Mouse (Mus musculus) hindbrain, embryonic 11.5 days (tissue): Measurements from ENCODE around the gene D430041D05Rik. TPM values are rescaled to one million over a fixed set of nuclear protein-coding genes. Genes with fewer than 3 reads are reported as not detected.

Source experiments
- ATAC-seq: fragments of 200-750 bp; cut with Nextera tagmentation; 2 replicates; pipeline ENCODE4 v1.8.0; 2017; ENCODE audit warnings: mild to moderate bottlenecking, moderate TSS enrichment, moderate library complexity; ENCODE audit not compliant: low FRiP score
- DNase-seq: peaks from one replicate; pipeline ENCODE4 v3.0.0-alpha.2; 2015; ENCODE audit warnings: low spot score
- H3K27ac ChIP-seq: fragments of 300-500 bp; sonication (generic); 2 replicates; pipeline ENCODE4 v1.5.1; 2014; ENCODE audit warnings: mild to moderate bottlenecking, low read depth, low read length
- H3K27me3 ChIP-seq: fragments of 300-500 bp; sonication (generic); 2 replicates; pipeline ENCODE4 v1.6.1; 2014; ENCODE audit warnings: mild to moderate bottlenecking, low read length, moderate library complexity, mixed read lengths; ENCODE audit not compliant: control insufficient read depth, insufficient read depth
- H3K36me3 ChIP-seq: fragments of 300-500 bp; sonication (generic); 2 replicates; pipeline ENCODE4 v1.6.1; 2014; ENCODE audit warnings: mild to moderate bottlenecking, low read length, moderate library complexity, mixed read lengths; ENCODE audit not compliant: control insufficient read depth, insufficient read depth
- H3K4me1 ChIP-seq: fragments of 300-500 bp; sonication (generic); replicated peaks from 2 replicates; pipeline ENCODE4 v1.6.1; 2014; ENCODE audit warnings: low read length, mixed read lengths; ENCODE audit not compliant: control insufficient read depth, insufficient read depth
- H3K4me2 ChIP-seq: fragments of 300-500 bp; sonication (generic); replicated peaks from 2 replicates; pipeline ENCODE4 v1.6.1; 2014; ENCODE audit warnings: mild to moderate bottlenecking, low read depth, low read length
- H3K4me3 ChIP-seq: fragments of 300-500 bp; sonication (generic); 2 replicates; pipeline ENCODE4 v1.5.1; 2014; ENCODE audit warnings: low read depth, low read length
- H3K9ac ChIP-seq: fragments of 300-500 bp; sonication (generic); 2 replicates; pipeline ENCODE4 v1.6.1; 2014; ENCODE audit warnings: low read depth, low read length
- H3K9me3 ChIP-seq: fragments of 300-500 bp; sonication (generic); 2 replicates; pipeline ENCODE4 v1.6.1; 2016; ENCODE audit warnings: low read length; ENCODE audit not compliant: control insufficient read depth
- WGBS: fragments of 180-500 bp; shearing (Covaris S2); extraction: QIAGEN DNeasy Blood & Tissue Kit; methylation state at CpG from one replicate; pipeline ENCODE4 v1.1.7; 2014; 5-methylcytosine and 5-hydroxymethylcytosine counted together
- polyA plus RNA-seq: library from polyadenylated mRNA; unstranded; fragments of >200 nt; fragmentation: Nextera tagmentation; extraction: Ambion mirVana; gene quantifications from 2 replicates; pipeline ENCODE4 v1.2.1, GENCODE M21; 2014

D430041D05Rik gene
- polyA plus RNA-seq, 1 experiment from 2014 or later: 3.6 TPM

DNA sequence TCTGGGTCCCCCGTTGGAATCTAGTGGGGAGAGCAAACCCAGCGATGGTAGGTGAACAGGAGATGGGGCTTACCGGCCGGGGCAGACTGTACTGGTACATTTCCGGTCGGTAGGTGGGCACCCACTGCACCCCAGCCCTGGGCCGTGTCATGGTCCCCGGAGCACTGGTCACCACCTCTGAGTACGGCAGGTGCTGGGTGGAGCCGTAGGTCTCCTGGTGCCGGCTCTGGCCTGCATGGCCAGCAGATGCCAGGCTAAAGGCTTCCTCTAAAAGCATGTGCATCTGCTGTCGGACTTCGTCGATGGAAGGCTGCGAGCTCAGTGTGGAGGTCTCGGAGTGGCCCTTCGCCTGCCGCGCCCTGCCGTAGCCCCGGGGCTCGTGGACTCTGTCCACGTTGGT lies 243.0 kb downstream of the D430041D05Rik start:
- H3K36me3 ChIP-seq: no peaks in the 10 kb centered on the region
- H3K4me1 ChIP-seq: no peaks in the 10 kb centered on the region
- no peak overlapping the region for H3K27ac ChIP-seq
- no peak overlapping the region for H3K9ac ChIP-seq
- 92% methylated on average over 23 of the region's 23 CpGs for WGBS
- H3K4me3 ChIP-seq: no peak overlapping the region
- no peak for DNase-seq
- no peaks in the 10 kb centered on the region for H3K27me3 ChIP-seq
- H3K9me3 ChIP-seq: no peaks in the 10 kb centered on the region
- ATAC-seq: peak; percentile 43; the same call in 1 of the 2 replicates
- H3K4me2 ChIP-seq: no peak overlapping the region

DNA sequence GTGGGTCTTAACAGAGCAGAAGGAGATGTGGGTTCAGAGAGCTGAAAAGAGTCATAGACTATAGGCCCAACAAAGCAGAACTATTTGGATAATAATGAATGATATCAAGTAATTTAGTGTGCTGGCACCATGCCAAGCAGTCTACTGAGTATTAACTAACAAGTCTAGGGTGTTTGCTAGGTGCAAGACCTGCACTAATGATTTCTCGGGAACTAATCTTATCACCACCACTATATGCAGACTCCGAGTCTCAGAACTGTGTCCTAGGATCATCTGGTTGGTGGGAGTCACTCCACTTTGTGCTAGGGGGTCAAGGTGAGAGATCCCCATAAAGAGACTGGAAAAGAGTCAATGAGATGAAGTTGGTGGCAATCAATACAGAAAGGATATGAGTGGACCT lies 245.2 kb downstream of the D430041D05Rik start:
- Histone ChIP-seq H3K4me2 (no peak overlapping the region), H3K27me3 (no peaks in the 10 kb centered on the region)
- no peak for DNase-seq

DNA sequence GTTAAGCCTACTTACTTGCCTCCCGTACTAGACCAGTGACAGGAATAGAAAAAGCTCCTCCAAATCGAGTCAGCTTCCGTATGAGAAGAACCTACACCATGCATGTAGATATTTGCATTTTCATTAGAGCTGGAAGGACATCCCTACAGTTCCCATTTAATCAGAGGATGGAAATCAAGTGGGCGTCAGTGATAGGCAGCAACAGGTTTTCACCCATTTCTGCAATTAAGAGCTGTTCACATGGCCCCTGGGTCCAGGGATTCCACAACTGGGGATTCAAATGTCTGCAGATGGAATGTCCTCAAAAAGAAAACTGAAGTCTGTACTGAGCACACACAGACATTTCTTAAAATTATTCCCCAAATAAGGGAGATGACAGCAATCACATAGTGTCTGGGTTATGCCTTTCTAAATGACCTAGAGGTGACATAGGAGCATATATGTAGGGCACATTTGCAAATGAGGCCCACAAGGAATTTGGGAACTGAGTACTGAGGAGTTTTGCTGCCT lies 246.8 kb downstream of the D430041D05Rik start:
- Histone ChIP-seq H3K4me1 (no peaks in the 10 kb centered on the region), H3K4me2 (no peak overlapping the region), H3K9ac (no peak overlapping the region), H3K36me3 (no peaks in the 10 kb centered on the region), H3K9me3 (no peaks in the 10 kb centered on the region), H3K4me3 (no peak overlapping the region), H3K27ac (no peak overlapping the region), H3K27me3 (no peaks in the 10 kb centered on the region)
- no peak for DNase-seq
- 90% methylated on average over 4 of the region's 4 CpGs for WGBS
- no peak for ATAC-seq

More for the DNA sequence above, 245.2 kb downstream of the D430041D05Rik start:
- Histone ChIP-seq H3K36me3 (no peaks in the 10 kb centered on the region), H3K4me3 (no peak overlapping the region), H3K9me3 (no peaks in the 10 kb centered on the region), H3K4me1 (no peaks in the 10 kb centered on the region), H3K9ac (no peak overlapping the region), H3K27ac (no peak overlapping the region)
- 100% methylated on average over 2 of the region's 2 CpGs for WGBS
- ATAC-seq: no peak

DNA sequence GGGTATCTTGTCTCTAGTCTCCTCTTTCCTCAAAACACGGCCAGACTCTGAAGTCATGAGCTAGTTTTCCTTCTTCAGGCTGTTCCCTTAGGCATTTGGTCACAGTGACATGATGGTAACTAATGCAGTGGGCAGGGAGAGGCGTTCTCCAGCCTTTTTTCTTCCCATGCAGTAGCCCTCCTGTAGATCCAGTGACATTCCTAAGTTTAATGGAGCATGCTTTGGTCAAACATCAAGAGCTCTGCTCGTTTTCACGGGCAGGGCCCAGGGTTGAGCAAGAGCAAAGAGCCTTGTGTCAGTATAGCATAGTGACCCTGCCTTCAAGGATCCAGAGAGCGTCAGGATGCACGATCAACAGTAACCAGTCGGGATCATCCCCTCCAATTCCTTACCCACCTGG lies 247.4 kb downstream of the D430041D05Rik start:
- 84% methylated on average over 7 of the region's 7 CpGs for WGBS
- Histone ChIP-seq H3K27me3 (no peaks in the 10 kb centered on the region), H3K9ac (no peak overlapping the region), H3K27ac (no peak overlapping the region), H3K4me1 (no peaks in the 10 kb centered on the region), H3K4me2 (no peak overlapping the region), H3K36me3 (no peaks in the 10 kb centered on the region), H3K4me3 (no peak overlapping the region), H3K9me3 (no peaks in the 10 kb centered on the region)
- ATAC-seq: no peak
- no peak for DNase-seq

DNA sequence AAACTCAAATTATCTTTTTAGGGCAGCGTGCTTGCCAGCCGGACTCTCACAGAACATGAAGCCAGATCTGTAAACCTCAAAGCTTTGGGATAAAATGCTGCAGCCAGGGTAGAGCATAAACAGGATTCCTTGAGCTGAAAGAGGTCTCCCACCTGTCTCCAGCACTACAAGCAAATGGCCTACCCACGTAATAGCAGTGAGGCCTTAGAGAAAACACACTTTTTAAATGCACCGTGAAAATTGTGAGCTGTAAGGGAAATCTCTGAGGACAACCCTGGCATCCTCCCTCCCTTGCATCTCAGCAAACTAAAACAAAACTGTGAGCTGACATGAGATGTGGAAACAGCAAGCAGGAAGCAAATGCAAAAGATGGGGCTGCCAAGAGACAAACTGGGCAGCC lies 253.0 kb downstream of the D430041D05Rik start:
- no peak overlapping the region for H3K9ac ChIP-seq
- DNase-seq (no peak), ATAC-seq (no peak)
- H3K27me3 ChIP-seq: no peaks in the 10 kb centered on the region
- 79% methylated on average over 4 of the region's 4 CpGs for WGBS
- H3K4me1 ChIP-seq: no peaks in the 10 kb centered on the region
- H3K4me3 ChIP-seq: no peak overlapping the region
- no peaks in the 10 kb centered on the region for H3K36me3 ChIP-seq
- H3K27ac ChIP-seq: no peak overlapping the region
- no peaks in the 10 kb centered on the region for H3K9me3 ChIP-seq
- no peak overlapping the region for H3K4me2 ChIP-seq

DNA sequence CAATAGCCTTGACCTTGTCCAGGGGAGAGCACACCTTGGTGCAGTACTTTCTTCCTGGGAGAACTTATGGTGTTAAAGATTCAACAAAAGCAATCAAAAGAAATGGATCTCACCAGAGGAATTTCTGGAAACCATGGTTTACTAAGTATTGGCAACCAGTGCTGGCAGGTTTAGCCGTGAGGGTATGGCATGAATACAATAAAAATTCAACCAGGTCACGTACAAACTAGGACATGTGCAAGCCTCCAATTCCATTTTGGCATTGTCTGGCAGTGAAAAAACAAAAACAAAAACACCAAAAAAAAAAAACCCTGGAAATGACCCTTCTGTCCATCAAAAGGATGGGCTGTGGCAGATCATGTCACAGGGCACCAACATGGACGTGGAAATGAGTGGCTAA lies 256.9 kb downstream of the D430041D05Rik start:
- Histone ChIP-seq H3K9me3 (no peaks in the 10 kb centered on the region), H3K4me3 (no peak overlapping the region), H3K27me3 (no peaks in the 10 kb centered on the region), H3K36me3 (no peaks in the 10 kb centered on the region), H3K27ac (no peak overlapping the region), H3K4me1 (no peaks in the 10 kb centered on the region), H3K4me2 (no peak overlapping the region), H3K9ac (no peak overlapping the region)
- no peak for DNase-seq
- ATAC-seq: no peak
- 83% methylated on average over 3 of the region's 3 CpGs for WGBS

DNA sequence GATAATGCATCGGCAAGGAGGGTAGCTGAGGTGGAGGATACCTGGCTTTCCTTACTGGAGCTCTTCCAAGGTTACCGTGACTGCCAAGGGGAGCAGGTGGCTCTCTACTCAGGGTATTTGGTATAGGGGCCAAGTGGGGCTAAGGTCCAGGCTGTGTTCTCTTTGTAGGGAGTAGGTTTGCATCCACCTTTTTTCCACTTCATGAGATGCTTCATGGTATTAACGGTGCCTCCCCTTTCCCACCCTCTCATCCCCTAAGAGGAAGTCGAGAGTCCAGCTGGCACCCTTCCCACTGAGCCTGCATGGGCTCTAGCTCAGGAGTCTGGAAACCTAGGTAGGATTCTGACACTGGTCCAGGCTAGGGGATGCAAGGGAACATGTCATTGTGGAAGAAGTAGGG lies 257.5 kb downstream of the D430041D05Rik start:
- H3K9ac ChIP-seq: no peak overlapping the region
- no peaks in the 10 kb centered on the region for H3K9me3 ChIP-seq
- H3K4me2 ChIP-seq: no peak overlapping the region
- DNase-seq (no peak), ATAC-seq (no peak)
- 83% methylated on average over 4 of the region's 4 CpGs for WGBS
- H3K27ac ChIP-seq: no peak overlapping the region
- H3K4me3 ChIP-seq: no peak overlapping the region
- no peaks in the 10 kb centered on the region for H3K27me3 ChIP-seq
- no peaks in the 10 kb centered on the region for H3K4me1 ChIP-seq
- H3K36me3 ChIP-seq: no peaks in the 10 kb centered on the region

DNA sequence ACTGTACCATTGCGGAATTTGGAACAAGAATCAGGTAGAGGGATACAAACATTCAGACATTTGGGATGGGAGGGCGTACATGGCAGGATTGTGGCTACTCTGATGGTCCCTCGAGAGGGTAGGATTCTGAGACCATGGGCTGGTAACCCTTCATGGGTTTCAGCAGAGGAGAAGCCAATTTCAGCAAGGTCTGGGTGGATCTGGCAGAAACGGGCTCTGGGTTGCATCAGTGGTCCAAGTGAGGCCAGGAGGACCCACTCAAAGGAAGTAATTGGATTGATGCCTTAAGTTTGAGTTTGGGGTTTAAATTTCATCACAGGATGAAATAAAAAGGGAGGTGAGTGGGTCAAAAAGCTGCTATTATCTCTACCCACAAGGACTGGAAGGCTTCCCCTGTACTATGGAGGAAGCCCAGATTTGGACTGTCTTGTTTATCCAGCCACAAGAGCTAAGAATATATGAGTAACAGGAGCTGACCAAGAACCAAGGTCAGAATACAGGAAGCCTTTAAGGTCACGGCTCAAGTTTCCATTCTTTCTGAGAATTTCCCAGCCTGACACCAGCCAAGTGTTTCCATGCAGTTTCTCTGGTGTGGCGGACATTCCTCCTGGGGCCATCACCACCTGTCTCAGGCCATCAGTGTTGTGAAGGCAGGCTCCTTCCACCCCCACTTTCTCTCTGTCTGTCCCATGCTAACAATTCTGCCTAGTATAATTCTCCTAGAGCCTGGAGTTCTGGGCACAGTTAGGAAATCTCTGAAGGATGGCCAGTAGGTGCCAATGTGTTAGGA lies 260.0 kb downstream of the D430041D05Rik start:
- DNase-seq (no peak), ATAC-seq (no peak)
- Histone ChIP-seq H3K36me3 (no peaks in the 10 kb centered on the region), H3K27ac (no peak overlapping the region), H3K9me3 (no peaks in the 10 kb centered on the region), H3K4me2 (no peak overlapping the region), H3K9ac (no peak overlapping the region), H3K4me1 (no peaks in the 10 kb centered on the region), H3K27me3 (no peaks in the 10 kb centered on the region), H3K4me3 (no peak overlapping the region)
- WGBS: 86% methylated on average over 6 of the region's 6 CpGs

DNA sequence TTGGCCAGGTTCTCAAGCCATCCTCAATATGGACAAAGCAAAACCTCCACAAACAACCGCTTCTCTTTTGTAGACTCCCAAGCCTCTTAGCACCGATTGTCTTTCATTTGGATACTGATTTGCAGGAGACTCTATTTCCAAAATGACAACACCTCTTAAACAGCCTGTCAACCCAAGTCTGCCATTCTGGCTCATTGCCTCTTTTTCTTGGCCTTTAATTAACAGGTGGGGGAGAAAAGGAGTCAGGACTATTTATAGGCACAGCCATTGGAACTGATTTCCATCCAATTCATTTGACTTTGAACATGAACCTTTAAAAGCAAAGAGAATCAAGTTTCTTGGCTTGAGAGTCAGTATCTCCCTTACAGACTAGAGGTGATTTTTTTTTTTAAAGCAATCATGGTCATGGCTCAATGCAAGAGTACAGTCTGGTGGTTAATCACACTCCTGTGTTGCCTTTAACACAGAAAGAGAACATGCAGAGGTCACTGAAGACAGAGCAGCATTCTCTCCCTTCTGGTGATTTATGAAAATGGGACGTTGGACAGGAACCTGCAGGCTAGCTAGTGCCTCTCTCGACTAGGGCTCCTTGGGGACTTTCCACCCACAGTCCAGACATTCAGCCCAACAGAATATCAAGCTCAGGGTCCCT lies 262.8 kb downstream of the D430041D05Rik start:
- DNase-seq: no peak
- H3K27ac ChIP-seq: no peak overlapping the region
- no peaks in the 10 kb centered on the region for H3K4me1 ChIP-seq
- WGBS: 84% methylated on average over 4 of the region's 4 CpGs
- H3K4me3 ChIP-seq: no peak overlapping the region
- H3K36me3 ChIP-seq: no peaks in the 10 kb centered on the region
- ATAC-seq: no peak
- H3K4me2 ChIP-seq: no peak overlapping the region
- H3K27me3 ChIP-seq: no peaks in the 10 kb centered on the region
- no peaks in the 10 kb centered on the region for H3K9me3 ChIP-seq
- no peak overlapping the region for H3K9ac ChIP-seq
